Mouse (Mus musculus) kidney, embryonic 15.5 days (tissue): Measurements from ENCODE around the gene Dnah2. TPM values are rescaled to one million over a fixed set of nuclear protein-coding genes. Genes with fewer than 3 reads are reported as not detected.
"Not testable (repeated sequence)": the region's sequence is repeated elsewhere in the genome, so short reads cannot be mapped to it uniquely, and the experiment has no call there.

Source experiments
- ATAC-seq: fragments of 200-750 bp; cut with Nextera tagmentation; replicated peaks from 2 replicates; pipeline ENCODE4 v1.8.0; 2017; ENCODE audit warnings: moderate TSS enrichment; ENCODE audit not compliant: low FRiP score
- H3K27ac ChIP-seq: fragments of 300-500 bp; sonication (generic); 2 replicates; pipeline ENCODE4 v1.5.1; 2015; ENCODE audit warnings: mild to moderate bottlenecking, inconsistent platforms
- H3K27me3 ChIP-seq: fragments of 300-500 bp; sonication (generic); 2 replicates; pipeline ENCODE4 v1.6.1; 2015; ENCODE audit warnings: inconsistent platforms
- H3K36me3 ChIP-seq: fragments of 300-500 bp; sonication (generic); 2 replicates; pipeline ENCODE4 v1.6.1; 2015; ENCODE audit warnings: inconsistent platforms
- H3K4me1 ChIP-seq: fragments of 300-500 bp; sonication (generic); 2 replicates; pipeline ENCODE4 v1.6.1; 2015; ENCODE audit warnings: inconsistent platforms
- H3K4me2 ChIP-seq: fragments of 300-500 bp; sonication (generic); 2 replicates; pipeline ENCODE4 v1.6.1; 2015; ENCODE audit warnings: moderate library complexity, mild to moderate bottlenecking, inconsistent platforms
- H3K4me3 ChIP-seq: fragments of 300-500 bp; sonication (generic); replicated peaks from 2 replicates; pipeline ENCODE4 v1.5.1; 2015; ENCODE audit warnings: mild to moderate bottlenecking, inconsistent platforms
- H3K9ac ChIP-seq: fragments of 300-500 bp; sonication (generic); 2 replicates; pipeline ENCODE4 v1.6.1; 2015; ENCODE audit warnings: mild to moderate bottlenecking, inconsistent platforms
- H3K9me3 ChIP-seq: fragments of 300-500 bp; sonication (generic); replicated peaks from 2 replicates; pipeline ENCODE4 v1.6.1; 2016; ENCODE audit warnings: inconsistent platforms
- WGBS: fragments of 180-500 bp; shearing (Covaris S2); methylation state at CpG from one replicate; pipeline ENCODE4 v1.1.7; 2015; ENCODE audit warnings: mixed read lengths; 5-methylcytosine and 5-hydroxymethylcytosine counted together
- polyA plus RNA-seq: library from polyadenylated mRNA; unstranded; fragments of >200 nt; fragmentation: Nextera tagmentation; extraction: Ambion mirVana; gene quantifications from 2 replicates; pipeline ENCODE4 v1.2.1, GENCODE M21; 2015

The Dnah2 gene
- polyA plus RNA-seq, 1 experiment from 2014 or later = 0.73 TPM

GRCm38 (mm10) chr11:69399201-69400082, 149.5 kb downstream of the Dnah2 start:
- H3K36me3 ChIP-seq = peaks cover 55% of the 10 kb centered on the region
- 35% methylated on average over 66 of the region's 66 CpGs for WGBS
- H3K9me3 ChIP-seq = no peaks in the 10 kb centered on the region
- H3K4me3 ChIP-seq = peak overlapping the region; percentile 19
- no peak for ATAC-seq
- peak overlapping the region; percentile 8; the same call in 1 of the 2 replicates for H3K9ac ChIP-seq
- H3K4me1 ChIP-seq = peaks cover 58% of the 10 kb centered on the region
- peak overlapping the region; percentile 84 for H3K4me2 ChIP-seq
- H3K27ac ChIP-seq = 0 out of 2 replicates have a peak overlapping the region, but pooled peaks have one; percentile 39
- 0 out of 2 replicates have a peak, but pooled peaks cover 3% of the 10 kb centered on the region for H3K27me3 ChIP-seq

- H3K4me3 ChIP-seq = peak overlapping the region; percentile 78
- 0 out of 2 replicates have a peak, but pooled peaks cover 3% of the 10 kb centered on the region for H3K27me3 ChIP-seq
- WGBS = 37% methylated on average over 21 of the region's 21 CpGs
- H3K36me3 ChIP-seq = peaks cover 47% of the 10 kb centered on the region
- peak overlapping the region; percentile 42; the same call in 1 of the 2 replicates for H3K9ac ChIP-seq
- peak overlapping the region; percentile 99; the same call in 1 of the 2 replicates for H3K27ac ChIP-seq
- no peak for ATAC-seq
- peaks cover 62% of the 10 kb centered on the region for H3K4me1 ChIP-seq
- peak overlapping the region; percentile 84 for H3K4me2 ChIP-seq
- H3K9me3 ChIP-seq = no peaks in the 10 kb centered on the region
Measured at GRCm38 (mm10) chr11:69398486-69399200, 150.3 kb downstream of the Dnah2 start.

GRCm38 (mm10) chr11:69398059-69398458, 150.9 kb downstream of the Dnah2 start, which contains the start of gene Tmem88:
Gene Tmem88 (minus strand): TSS chr11:69398234.
- peak within 1 kb of the TSS; percentile 78 for H3K4me3 ChIP-seq
- 0 out of 2 replicates have a peak, but pooled peaks cover 3% of the 10 kb centered on the region for H3K27me3 ChIP-seq
- peak within 1 kb of the TSS; percentile 84 for H3K4me2 ChIP-seq
- H3K27ac ChIP-seq = peak within 1 kb of the TSS; percentile 99
- H3K9me3 ChIP-seq = no peaks in the 10 kb centered on the region
- peak within 1 kb of the TSS; percentile 42 for H3K9ac ChIP-seq
- H3K36me3 ChIP-seq = peaks cover 41% of the 10 kb centered on the region
- no peak for ATAC-seq
- H3K4me1 ChIP-seq = peaks cover 62% of the 10 kb centered on the region
- 11% methylated on average over 16 of the region's 16 CpGs for WGBS

GRCm38 (mm10) chr11:69397581-69398057, 151.3 kb downstream of the Dnah2 start:
- peaks cover 62% of the 10 kb centered on the region for H3K4me1 ChIP-seq
- 0 out of 2 replicates have a peak, but pooled peaks cover 3% of the 10 kb centered on the region for H3K27me3 ChIP-seq
- peak overlapping the region; percentile 42 for H3K9ac ChIP-seq
- H3K4me2 ChIP-seq = peak overlapping the region; percentile 84
- no peak for ATAC-seq
- peak overlapping the region; percentile 99 for H3K27ac ChIP-seq
- 17% methylated on average over 24 of the region's 24 CpGs for WGBS
- no peaks in the 10 kb centered on the region for H3K9me3 ChIP-seq
- peak overlapping the region; percentile 78 for H3K4me3 ChIP-seq
- H3K36me3 ChIP-seq = peaks cover 40% of the 10 kb centered on the region

- Histone ChIP-seq H3K36me3 (peaks cover 36% of the 10 kb centered on the region), H3K4me2 (peak overlapping the region; percentile 84), H3K9me3 (no peaks in the 10 kb centered on the region), H3K27me3 (0 out of 2 replicates have a peak, but pooled peaks cover 3% of the 10 kb centered on the region), H3K4me1 (peaks cover 59% of the 10 kb centered on the region), H3K9ac (peak overlapping the region; percentile 91), H3K4me3 (peak overlapping the region; percentile 78), H3K27ac (peak overlapping the region; percentile 99)
- no peak for ATAC-seq
- WGBS = 26% methylated on average over 11 of the region's 11 CpGs
Measured at GRCm38 (mm10) chr11:69396772-69397171, 152.1 kb downstream of the Dnah2 start.

GRCm38 (mm10) chr11:69395634-69396373, 153.1 kb downstream of the Dnah2 start:
- Histone ChIP-seq H3K9ac (peak overlapping the region; percentile 91), H3K4me3 (peak overlapping the region; percentile 78), H3K4me2 (peak overlapping the region; percentile 84), H3K4me1 (peaks cover 51% of the 10 kb centered on the region), H3K9me3 (no peaks in the 10 kb centered on the region), H3K36me3 (peaks cover 26% of the 10 kb centered on the region), H3K27ac (peak overlapping the region; percentile 99), H3K27me3 (0 out of 2 replicates have a peak, but pooled peaks cover 3% of the 10 kb centered on the region)
- under 1% methylated on average over 48 of the region's 48 CpGs for WGBS
- peak; percentile 88 for ATAC-seq

GRCm38 (mm10) chr11:69395235-69395633, 153.7 kb downstream of the Dnah2 start, which contains the start of the genes Naa38 and Cyb5d1:
Gene Naa38 (plus strand): TSS chr11:69395487.
Gene Cyb5d1 (minus strand): TSS chr11:69395631.
- Histone ChIP-seq H3K27ac (peak within 1 kb of the TSS; percentile 99), H3K4me3 (peak within 1 kb of the TSS; percentile 78), H3K4me2 (peak within 1 kb of the TSS; percentile 84), H3K9ac (peak within 1 kb of the TSS; percentile 91), H3K36me3 (peaks cover 21% of the 10 kb centered on the region), H3K4me1 (peaks cover 46% of the 10 kb centered on the region)
- peak; percentile 78 for ATAC-seq
- under 1% methylated on average over 24 of the region's 24 CpGs for WGBS
- not testable (repeated sequence) for H3K27me3 ChIP-seq, H3K9me3 ChIP-seq

- under 1% methylated on average over 31 of the region's 31 CpGs for WGBS
- Histone ChIP-seq H3K27ac (peak overlapping the region; percentile 99), H3K4me3 (peak overlapping the region; percentile 78), H3K4me2 (peak overlapping the region; percentile 84), H3K36me3 (peaks cover 15% of the 10 kb centered on the region), H3K9ac (peak overlapping the region; percentile 62), H3K4me1 (peaks cover 46% of the 10 kb centered on the region)
- H3K27me3 ChIP-seq, ATAC-seq, H3K9me3 ChIP-seq: not testable (repeated sequence)
Measured at GRCm38 (mm10) chr11:69394591-69395167, 154.2 kb downstream of the Dnah2 start.

- Histone ChIP-seq H3K9me3 (no peaks in the 10 kb centered on the region), H3K4me2 (no peak overlapping the region), H3K27me3 (no peaks in the 10 kb centered on the region), H3K4me3 (no peak overlapping the region), H3K9ac (no peak overlapping the region), H3K36me3 (peaks cover 7% of the 10 kb centered on the region; the same call in 1 of the 2 replicates), H3K4me1 (peaks cover 13% of the 10 kb centered on the region), H3K27ac (no peak overlapping the region)
- WGBS = 47% methylated on average over 10 of the region's 10 CpGs
- no peak for ATAC-seq
Measured at GRCm38 (mm10) chr11:69390400-69391034, 158.4 kb downstream of the Dnah2 start.

- H3K4me3 ChIP-seq = no peak overlapping the region
- H3K4me1 ChIP-seq = peaks cover 13% of the 10 kb centered on the region
- WGBS = 56% methylated on average over 14 of the region's 14 CpGs
- no peak overlapping the region for H3K4me2 ChIP-seq
- 0 out of 2 replicates have a peak overlapping the region, but pooled peaks have one; percentile 4 for H3K9ac ChIP-seq
- H3K36me3 ChIP-seq = peaks cover 7% of the 10 kb centered on the region; the same call in 1 of the 2 replicates
- no peak overlapping the region for H3K27ac ChIP-seq
- no peaks in the 10 kb centered on the region for H3K9me3 ChIP-seq
- no peaks in the 10 kb centered on the region for H3K27me3 ChIP-seq
- no peak for ATAC-seq
Measured at GRCm38 (mm10) chr11:69389531-69390399, 159.1 kb downstream of the Dnah2 start.
